Mouse (Mus musculus): ENCODE measurements around the gene Ackr4. TPM values are rescaled to one million over a fixed set of nuclear protein-coding genes. Genes with fewer than 3 reads are reported as not detected.

Ackr4 gene
- polyA plus RNA-seq, 1 experiment from 2014 or later = 2.0 TPM

DNA sequence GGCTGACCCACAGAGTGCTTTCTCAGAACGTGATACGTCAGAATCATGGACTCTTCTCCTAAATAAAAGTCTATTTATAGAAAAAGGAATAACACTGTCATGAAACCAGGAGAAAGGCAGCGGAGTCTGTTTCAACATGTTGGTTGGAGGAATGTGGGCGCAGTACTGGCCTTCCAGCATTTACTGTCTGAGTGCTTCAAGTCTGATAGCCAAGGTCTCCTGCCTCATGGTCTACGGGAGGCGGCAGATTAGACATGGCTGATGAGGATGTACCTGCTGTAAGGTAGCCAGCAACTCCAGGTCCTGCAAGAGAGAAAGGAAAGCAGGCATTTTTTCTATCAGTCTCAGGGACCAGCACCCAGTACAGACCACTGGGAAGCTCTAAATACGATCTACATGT is 25.4 kb upstream of the Ackr4 start:
- Histone ChIP-seq H3K4me3 (ENCODE audit: low read length) (no peak overlapping the region), H3K4me1 (ENCODE audit: insufficient read depth, low read length) (no peaks in the 10 kb centered on the region), H3K9ac (replicated peaks; ENCODE audit: low read length) (no peak overlapping the region), H3K9me3 (ENCODE audit: low read length) (no peaks in the 10 kb centered on the region), H3K4me2 (replicated peaks; ENCODE audit: low read depth, low read length) (no peak overlapping the region), H3K27me3 (ENCODE audit: insufficient read depth, low read length) (no peaks in the 10 kb centered on the region), H3K36me3 (ENCODE audit: insufficient read depth, low read length) (peaks cover 55% of the 10 kb centered on the region), H3K27ac (ENCODE audit: low read length) (no peak overlapping the region)
- 91% methylated on average over 7 of the region's 7 CpGs for WGBS
- ATAC-seq (ENCODE audit: low FRiP score, low TSS enrichment) = no peak

- no peak for ATAC-seq (ENCODE audit: low FRiP score, low TSS enrichment)
- 84% methylated on average over 7 of the region's 7 CpGs for WGBS
- H3K4me3 ChIP-seq (ENCODE audit: low read length) = no peak overlapping the region
- H3K27ac ChIP-seq (ENCODE audit: low read length) = no peak overlapping the region
- H3K4me1 ChIP-seq (ENCODE audit: insufficient read depth, low read length) = no peaks in the 10 kb centered on the region
- no peaks in the 10 kb centered on the region for H3K27me3 ChIP-seq (ENCODE audit: insufficient read depth, low read length)
- no peaks in the 10 kb centered on the region for H3K9me3 ChIP-seq (ENCODE audit: low read length)
- peaks cover 25% of the 10 kb centered on the region for H3K36me3 ChIP-seq (ENCODE audit: insufficient read depth, low read length)
- no peak overlapping the region for H3K4me2 ChIP-seq (replicated peaks; ENCODE audit: low read depth, low read length)
- H3K9ac ChIP-seq (replicated peaks; ENCODE audit: low read length) = no peak overlapping the region
These were observed 22.2 kb upstream of the Ackr4 start for GRCm38 (mm10) chr9:104148969-104149368.

GRCm38 (mm10) chr9:104146683-104147082 is 19.9 kb upstream of the Ackr4 start:
- H3K9me3 ChIP-seq (ENCODE audit: low read length) = no peaks in the 10 kb centered on the region
- H3K27ac ChIP-seq (ENCODE audit: low read length) = no peak overlapping the region
- no peaks in the 10 kb centered on the region for H3K4me1 ChIP-seq (ENCODE audit: insufficient read depth, low read length)
- no peak overlapping the region for H3K4me3 ChIP-seq (ENCODE audit: low read length)
- H3K9ac ChIP-seq (replicated peaks; ENCODE audit: low read length) = no peak overlapping the region
- no peak for ATAC-seq (ENCODE audit: low FRiP score, low TSS enrichment)
- H3K36me3 ChIP-seq (ENCODE audit: insufficient read depth, low read length) = peaks cover 8% of the 10 kb centered on the region
- H3K27me3 ChIP-seq (ENCODE audit: insufficient read depth, low read length) = no peaks in the 10 kb centered on the region
- 79% methylated on average over 7 of the region's 7 CpGs for WGBS
- H3K4me2 ChIP-seq (replicated peaks; ENCODE audit: low read depth, low read length) = no peak overlapping the region

- no peak overlapping the region for H3K9ac ChIP-seq (replicated peaks; ENCODE audit: low read length)
- ATAC-seq (ENCODE audit: low FRiP score, low TSS enrichment) = no peak
- no peaks in the 10 kb centered on the region for H3K4me1 ChIP-seq (ENCODE audit: insufficient read depth, low read length)
- H3K4me2 ChIP-seq (replicated peaks; ENCODE audit: low read depth, low read length) = no peak overlapping the region
- H3K4me3 ChIP-seq (ENCODE audit: low read length) = no peak overlapping the region
- H3K27ac ChIP-seq (ENCODE audit: low read length) = no peak overlapping the region
- no peaks in the 10 kb centered on the region for H3K36me3 ChIP-seq (ENCODE audit: insufficient read depth, low read length)
- no peaks in the 10 kb centered on the region for H3K27me3 ChIP-seq (ENCODE audit: insufficient read depth, low read length)
- WGBS = 82% methylated on average over 8 of the region's 8 CpGs
- H3K9me3 ChIP-seq (ENCODE audit: low read length) = no peaks in the 10 kb centered on the region
These were observed 17.7 kb upstream of the Ackr4 start for GRCm38 (mm10) chr9:104144314-104144996.

DNA sequence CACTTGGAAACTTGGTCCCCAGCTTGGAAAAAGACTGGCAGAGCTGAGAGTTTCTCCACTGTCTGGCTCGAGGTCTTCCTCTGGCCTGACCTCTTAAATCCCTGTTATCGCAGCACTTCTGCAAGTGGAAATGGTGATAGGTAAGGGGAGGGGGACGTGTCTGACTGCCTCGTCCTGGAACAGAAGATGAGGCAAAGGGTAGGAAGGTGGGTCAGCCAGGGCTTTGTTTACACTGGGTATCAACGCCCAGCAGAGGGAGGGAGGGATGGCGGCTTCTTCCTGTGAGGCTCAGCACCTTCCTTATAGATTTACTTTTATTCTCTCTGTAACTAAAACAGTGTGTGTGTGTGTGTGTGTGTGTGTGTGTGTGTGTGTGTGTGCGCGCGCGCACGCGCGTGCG is 16.1 kb upstream of the Ackr4 start:
- no peaks in the 10 kb centered on the region for H3K9me3 ChIP-seq (ENCODE audit: low read length)
- H3K4me1 ChIP-seq (ENCODE audit: insufficient read depth, low read length) = no peaks in the 10 kb centered on the region
- 69% methylated on average over 14 of the region's 14 CpGs for WGBS
- H3K4me3 ChIP-seq (ENCODE audit: low read length) = no peak overlapping the region
- no peak overlapping the region for H3K9ac ChIP-seq (replicated peaks; ENCODE audit: low read length)
- H3K36me3 ChIP-seq (ENCODE audit: insufficient read depth, low read length) = no peaks in the 10 kb centered on the region
- no peaks in the 10 kb centered on the region for H3K27me3 ChIP-seq (ENCODE audit: insufficient read depth, low read length)
- no peak overlapping the region for H3K4me2 ChIP-seq (replicated peaks; ENCODE audit: low read depth, low read length)
- no peak for ATAC-seq (ENCODE audit: low FRiP score, low TSS enrichment)
- H3K27ac ChIP-seq (ENCODE audit: low read length) = no peak overlapping the region

GRCm38 (mm10) chr9:104140351-104140750 is 13.6 kb upstream of the Ackr4 start:
- Histone ChIP-seq H3K27ac (ENCODE audit: low read length) (no peak overlapping the region), H3K4me1 (ENCODE audit: insufficient read depth, low read length) (no peaks in the 10 kb centered on the region), H3K9ac (replicated peaks; ENCODE audit: low read length) (no peak overlapping the region), H3K4me3 (ENCODE audit: low read length) (no peak overlapping the region), H3K9me3 (ENCODE audit: low read length) (no peaks in the 10 kb centered on the region), H3K27me3 (ENCODE audit: insufficient read depth, low read length) (no peaks in the 10 kb centered on the region), H3K36me3 (ENCODE audit: insufficient read depth, low read length) (no peaks in the 10 kb centered on the region), H3K4me2 (replicated peaks; ENCODE audit: low read depth, low read length) (no peak overlapping the region)
- no peak for ATAC-seq (ENCODE audit: low FRiP score, low TSS enrichment)
- 87% methylated on average over 6 of the region's 6 CpGs for WGBS

GRCm38 (mm10) chr9:104130141-104130755 is 3.5 kb upstream of the Ackr4 start:
- H3K4me2 ChIP-seq (replicated peaks; ENCODE audit: low read depth, low read length) = no peak overlapping the region
- no peak overlapping the region for H3K9ac ChIP-seq (replicated peaks; ENCODE audit: low read length)
- H3K4me3 ChIP-seq (ENCODE audit: low read length) = no peak overlapping the region
- H3K27ac ChIP-seq (ENCODE audit: low read length) = no peak overlapping the region
- H3K36me3 ChIP-seq (ENCODE audit: insufficient read depth, low read length) = no peaks in the 10 kb centered on the region
- no peaks in the 10 kb centered on the region for H3K9me3 ChIP-seq (ENCODE audit: low read length)
- WGBS = 85% methylated on average over 9 of the region's 9 CpGs
- H3K27me3 ChIP-seq (ENCODE audit: insufficient read depth, low read length) = no peaks in the 10 kb centered on the region
- ATAC-seq (ENCODE audit: low FRiP score, low TSS enrichment) = no peak
- H3K4me1 ChIP-seq (ENCODE audit: insufficient read depth, low read length) = no peaks in the 10 kb centered on the region

DNA sequence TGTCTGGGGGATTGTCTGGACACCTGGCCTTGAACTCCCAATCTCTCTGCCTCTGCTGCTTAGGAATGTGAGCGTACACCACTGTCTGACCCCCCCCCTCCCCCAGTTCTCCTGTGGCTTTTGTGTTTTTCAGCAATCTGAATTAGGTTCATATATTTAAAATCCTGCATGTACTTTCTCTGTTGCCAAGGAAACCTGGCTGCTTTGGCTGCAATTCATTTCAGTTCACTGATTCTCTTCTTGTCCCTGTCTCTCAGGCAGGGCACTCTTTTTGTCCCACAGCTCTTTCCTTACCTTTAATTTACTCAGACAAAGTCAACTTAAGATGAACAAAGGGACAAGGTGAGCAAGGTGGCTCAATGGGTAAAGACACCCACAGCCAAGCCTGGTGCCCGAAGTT is 1.4 kb upstream of the Ackr4 start:
- 64% methylated on average over 2 of the region's 2 CpGs for WGBS
- no peak for ATAC-seq (ENCODE audit: low FRiP score, low TSS enrichment)
- no peaks in the 10 kb centered on the region for H3K27me3 ChIP-seq (ENCODE audit: insufficient read depth, low read length)

DNA sequence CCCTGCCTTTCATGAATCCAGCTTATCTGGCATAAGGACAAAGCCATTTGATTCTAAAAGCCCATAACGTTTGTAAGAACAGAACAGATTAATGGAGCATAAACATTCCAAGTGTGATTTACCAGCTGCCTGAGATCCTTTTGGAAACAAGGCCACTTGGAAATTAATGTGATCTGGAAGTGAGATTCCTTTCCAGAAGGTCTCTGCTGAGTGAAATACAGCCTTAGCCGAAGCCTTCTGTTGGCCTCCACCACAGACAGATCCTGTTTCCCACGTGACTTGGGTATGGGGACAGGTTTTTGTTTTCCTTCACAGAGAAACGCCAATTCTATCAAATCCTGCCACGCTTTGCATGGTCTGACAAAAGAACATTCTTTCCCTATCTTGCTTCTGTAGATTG is 3.1 kb downstream of the Ackr4 start:
- Histone ChIP-seq H3K27me3 (ENCODE audit: insufficient read depth, low read length) (no peaks in the 10 kb centered on the region), H3K9me3 (ENCODE audit: low read length) (no peaks in the 10 kb centered on the region), H3K4me2 (replicated peaks; ENCODE audit: low read depth, low read length) (0 out of 2 replicates have a peak overlapping the region, but pooled peaks have one; percentile 5), H3K4me1 (ENCODE audit: insufficient read depth, low read length) (peaks cover 20% of the 10 kb centered on the region), H3K27ac (ENCODE audit: low read length) (peak overlapping the region; percentile 75), H3K4me3 (ENCODE audit: low read length) (no peak overlapping the region), H3K36me3 (ENCODE audit: insufficient read depth, low read length) (no peaks in the 10 kb centered on the region), H3K9ac (replicated peaks; ENCODE audit: low read length) (no peak overlapping the region; the same call in 1 of the 2 replicates)
- ATAC-seq (ENCODE audit: low FRiP score, low TSS enrichment) = peak; percentile 64
- WGBS = 10% methylated on average over 5 of the region's 5 CpGs

More for the DNA sequence above, 1.4 kb upstream of the Ackr4 start:
- H3K4me1 ChIP-seq (ENCODE audit: insufficient read depth, low read length) = peaks cover 14% of the 10 kb centered on the region
- no peak overlapping the region for H3K4me3 ChIP-seq (ENCODE audit: low read length)
- no peak overlapping the region for H3K27ac ChIP-seq (ENCODE audit: low read length)
- no peaks in the 10 kb centered on the region for H3K9me3 ChIP-seq (ENCODE audit: low read length)
- H3K9ac ChIP-seq (replicated peaks; ENCODE audit: low read length) = no peak overlapping the region
- no peaks in the 10 kb centered on the region for H3K36me3 ChIP-seq (ENCODE audit: insufficient read depth, low read length)
- no peak overlapping the region for H3K4me2 ChIP-seq (replicated peaks; ENCODE audit: low read depth, low read length)

DNA sequence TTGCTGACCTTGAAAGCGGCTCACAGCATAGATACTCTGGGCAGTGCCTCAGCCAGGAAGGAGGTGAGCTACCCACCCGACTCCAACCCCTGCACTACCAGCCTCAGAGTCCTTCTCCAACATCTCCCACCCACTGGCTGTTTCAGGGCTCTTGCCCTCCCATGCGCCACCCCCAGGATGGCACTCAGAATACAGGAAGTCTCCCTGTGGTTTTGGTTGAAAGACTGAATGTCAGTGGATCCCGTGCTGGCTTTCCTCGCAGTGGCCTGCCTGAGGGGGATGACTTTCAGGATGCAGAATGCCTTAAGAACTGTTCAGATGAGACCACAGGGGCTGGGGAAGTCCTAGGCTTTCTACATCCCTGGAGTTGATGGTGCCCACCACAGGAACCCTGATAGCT is 3.6 kb downstream of the Ackr4 start:
- 34% methylated on average over 5 of the region's 5 CpGs for WGBS
- Histone ChIP-seq H3K27me3 (ENCODE audit: insufficient read depth, low read length) (no peaks in the 10 kb centered on the region), H3K4me3 (ENCODE audit: low read length) (no peak overlapping the region), H3K4me1 (ENCODE audit: insufficient read depth, low read length) (peaks cover 20% of the 10 kb centered on the region), H3K9me3 (ENCODE audit: low read length) (no peaks in the 10 kb centered on the region), H3K9ac (replicated peaks; ENCODE audit: low read length) (no peak overlapping the region), H3K27ac (ENCODE audit: low read length) (peak overlapping the region; percentile 75), H3K4me2 (replicated peaks; ENCODE audit: low read depth, low read length) (0 out of 2 replicates have a peak overlapping the region, but pooled peaks have one; percentile 5), H3K36me3 (ENCODE audit: insufficient read depth, low read length) (no peaks in the 10 kb centered on the region)
- ATAC-seq (ENCODE audit: low FRiP score, low TSS enrichment) = peak; percentile 46
